Mouse (Mus musculus): ENCODE measurements around the gene Cntln. TPM values are rescaled to one million over a fixed set of nuclear protein-coding genes. Genes with fewer than 3 reads are reported as not detected.

Cntln gene
- polyA plus RNA-seq, 1 experiment from 2014 or later: 11.6 TPM

DNA sequence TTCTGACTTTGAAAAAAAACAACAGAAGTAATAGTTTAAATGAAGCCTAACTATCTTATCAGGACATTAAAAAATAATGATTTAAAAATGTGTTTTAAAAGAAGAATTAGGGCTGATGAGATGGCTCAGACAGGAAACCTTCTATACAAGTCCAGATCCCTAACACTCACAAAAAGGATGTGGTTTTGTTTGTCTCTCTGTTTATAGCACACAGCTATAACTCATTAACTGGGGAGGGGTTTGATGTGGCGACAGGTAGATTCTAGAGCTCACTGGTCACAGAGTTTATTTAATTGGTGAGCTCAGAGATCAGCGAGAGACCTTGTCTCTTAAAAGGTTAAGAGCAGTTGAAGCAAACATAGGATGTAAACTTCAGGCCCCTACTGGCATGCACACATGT, 175.5 kb downstream of the Cntln start:
- H3K27ac ChIP-seq (replicated peaks): no peak overlapping the region
- no peak for ATAC-seq (ENCODE audit: insufficient number of reproducible peaks, low FRiP score, low TSS enrichment, low read depth)

DNA sequence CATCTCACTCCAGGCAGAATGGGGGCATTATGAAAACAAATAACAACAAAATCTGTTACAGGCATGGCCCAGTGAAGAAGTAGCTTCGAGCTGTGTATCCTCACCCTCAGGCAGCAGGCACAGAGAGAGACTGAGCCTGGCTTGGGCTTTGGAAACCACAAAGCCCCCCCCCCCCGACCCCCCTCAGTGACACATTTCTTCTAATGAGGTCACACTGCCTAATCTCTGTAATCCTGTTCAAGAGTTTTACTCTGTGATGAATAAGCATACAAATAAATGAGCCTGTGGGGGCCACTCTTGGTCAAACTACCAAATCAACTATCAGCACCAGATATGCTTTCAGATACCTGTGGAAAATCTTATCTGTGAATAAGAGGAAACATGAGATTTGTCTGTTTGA, 177.6 kb downstream of the Cntln start:
- H3K9ac ChIP-seq: no peak overlapping the region
- H3K4me3 ChIP-seq (replicated peaks): no peak overlapping the region
- no peak for ATAC-seq (ENCODE audit: insufficient number of reproducible peaks, low FRiP score, low TSS enrichment, low read depth)
- H3K4me1 ChIP-seq: no peaks in the 10 kb centered on the region
- H3K27ac ChIP-seq (replicated peaks): no peak overlapping the region
- 45% methylated on average over 2 of the region's 2 CpGs for WGBS
- H3K4me2 ChIP-seq (replicated peaks): no peak overlapping the region
- no peaks in the 10 kb centered on the region for H3K36me3 ChIP-seq
- H3K9me3 ChIP-seq (replicated peaks): no peaks in the 10 kb centered on the region
- no peaks in the 10 kb centered on the region for H3K27me3 ChIP-seq

More for the DNA sequence above, 175.5 kb downstream of the Cntln start:
- Histone ChIP-seq H3K4me2 (replicated peaks) (no peak overlapping the region), H3K4me3 (replicated peaks) (no peak overlapping the region), H3K9ac (no peak overlapping the region), H3K4me1 (no peaks in the 10 kb centered on the region), H3K36me3 (no peaks in the 10 kb centered on the region), H3K27me3 (no peaks in the 10 kb centered on the region), H3K9me3 (replicated peaks) (no peaks in the 10 kb centered on the region)
- 78% methylated on average over 2 of the region's 2 CpGs for WGBS

DNA sequence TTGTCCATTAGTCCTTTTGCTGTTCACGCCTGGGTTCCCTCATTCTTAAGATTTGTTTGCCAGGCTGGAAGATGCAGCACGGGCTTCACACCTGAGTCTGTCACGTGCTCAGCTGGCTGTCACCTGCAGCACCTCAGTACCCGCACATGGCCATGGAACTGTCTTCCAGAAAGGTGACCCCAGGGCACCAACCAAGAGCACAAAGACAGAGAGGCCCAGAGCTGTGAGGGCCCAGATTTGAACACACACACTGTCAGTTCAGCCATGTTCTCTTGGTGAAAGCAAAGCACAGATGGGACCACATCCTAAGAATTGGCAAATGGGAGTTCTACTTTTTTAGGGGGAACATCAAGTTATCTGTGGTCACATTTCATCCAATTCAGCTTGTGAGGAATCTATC, 211.9 kb downstream of the Cntln start:
- no peaks in the 10 kb centered on the region for H3K4me1 ChIP-seq
- H3K4me3 ChIP-seq (replicated peaks): no peak overlapping the region
- no peak overlapping the region for H3K27ac ChIP-seq (replicated peaks)
- H3K9me3 ChIP-seq (replicated peaks): no peaks in the 10 kb centered on the region
- 85% methylated on average over 4 of the region's 4 CpGs for WGBS
- no peaks in the 10 kb centered on the region for H3K27me3 ChIP-seq
- no peak overlapping the region for H3K4me2 ChIP-seq (replicated peaks)
- ATAC-seq (ENCODE audit: insufficient number of reproducible peaks, low FRiP score, low TSS enrichment, low read depth): no peak
- no peak overlapping the region for H3K9ac ChIP-seq
- H3K36me3 ChIP-seq: no peaks in the 10 kb centered on the region

DNA sequence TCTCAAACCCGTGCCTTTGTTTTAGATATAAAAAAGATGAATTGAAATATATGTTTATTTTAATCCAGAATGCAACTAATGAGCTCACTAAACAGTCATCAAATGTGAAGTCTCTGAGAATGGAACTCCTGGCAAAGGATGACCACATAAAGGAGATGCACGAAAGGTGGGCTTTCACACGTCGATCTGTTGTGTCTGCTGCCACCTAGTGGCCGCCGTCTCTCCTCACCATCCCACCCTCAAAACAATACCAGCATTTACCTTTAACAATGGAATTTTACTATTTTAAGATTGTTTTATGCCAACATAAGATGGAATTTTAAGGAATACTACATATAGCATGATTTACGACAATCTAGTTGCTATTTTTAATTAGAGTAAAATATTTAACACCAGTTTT, 212.6 kb downstream of the Cntln start:
- peaks cover 3% of the 10 kb centered on the region; the same call in 1 of the 2 replicates for H3K36me3 ChIP-seq
- no peaks in the 10 kb centered on the region for H3K9me3 ChIP-seq (replicated peaks)
- no peak overlapping the region for H3K4me2 ChIP-seq (replicated peaks)
- ATAC-seq (ENCODE audit: insufficient number of reproducible peaks, low FRiP score, low TSS enrichment, low read depth): no peak
- no peaks in the 10 kb centered on the region for H3K4me1 ChIP-seq
- H3K27me3 ChIP-seq: no peaks in the 10 kb centered on the region
- H3K27ac ChIP-seq (replicated peaks): no peak overlapping the region
- H3K4me3 ChIP-seq (replicated peaks): no peak overlapping the region
- WGBS: 15% methylated on average over 7 of the region's 7 CpGs
- no peak overlapping the region for H3K9ac ChIP-seq

DNA sequence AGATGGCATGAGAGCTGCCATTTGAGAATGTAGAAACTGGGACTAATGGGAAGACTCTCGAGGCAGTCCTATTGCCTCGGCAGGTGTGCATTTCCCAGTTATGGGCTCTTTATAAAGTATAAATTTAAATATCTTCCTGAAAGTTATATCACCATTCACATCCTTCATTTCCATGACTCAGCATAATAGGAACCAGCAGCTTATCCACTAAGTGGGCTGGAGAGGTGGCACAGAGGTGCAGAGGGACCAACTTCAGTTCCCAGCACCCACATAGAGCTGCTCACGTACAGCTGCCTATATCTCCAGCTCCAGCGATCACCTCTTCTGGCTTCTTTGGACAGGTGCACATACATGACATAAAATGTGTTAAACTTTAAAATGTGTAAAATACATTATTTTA, 218.1 kb downstream of the Cntln start:
- Histone ChIP-seq H3K4me3 (replicated peaks) (no peak overlapping the region), H3K27me3 (no peaks in the 10 kb centered on the region)

DNA sequence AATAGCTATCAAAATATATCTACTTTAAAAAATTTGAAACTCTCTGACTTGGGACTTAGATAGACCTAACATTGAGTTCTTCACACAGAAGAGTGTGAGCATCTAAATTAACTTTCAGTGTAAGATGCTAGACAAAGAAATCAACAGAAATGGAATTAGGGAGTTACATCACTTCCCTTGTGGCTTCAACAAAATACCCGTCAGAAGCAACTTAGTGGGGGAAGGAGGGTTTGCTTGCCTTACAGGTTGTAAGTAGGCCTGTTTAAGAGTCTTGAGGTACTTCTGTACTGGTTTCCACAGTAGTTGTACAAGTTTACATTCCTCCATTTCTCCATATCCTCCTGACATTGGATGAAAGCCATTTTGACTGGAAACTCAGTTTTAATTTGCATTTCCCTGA, 222.3 kb downstream of the Cntln start:
- no peaks in the 10 kb centered on the region for H3K9me3 ChIP-seq (replicated peaks)
- H3K4me1 ChIP-seq: no peaks in the 10 kb centered on the region
- no peak overlapping the region for H3K4me2 ChIP-seq (replicated peaks)
- peaks cover 3% of the 10 kb centered on the region; the same call in 1 of the 2 replicates for H3K36me3 ChIP-seq
- no peak overlapping the region for H3K27ac ChIP-seq (replicated peaks)
- 80% methylated on average over 1 of the region's 1 CpGs for WGBS
- no peak overlapping the region for H3K4me3 ChIP-seq (replicated peaks)
- no peak overlapping the region for H3K9ac ChIP-seq
- no peaks in the 10 kb centered on the region for H3K27me3 ChIP-seq
- no peak for ATAC-seq (ENCODE audit: insufficient number of reproducible peaks, low FRiP score, low TSS enrichment, low read depth)

More for the DNA sequence above, 218.1 kb downstream of the Cntln start:
- ATAC-seq (ENCODE audit: insufficient number of reproducible peaks, low FRiP score, low TSS enrichment, low read depth): no peak
- Histone ChIP-seq H3K27ac (replicated peaks) (no peak overlapping the region), H3K9me3 (replicated peaks) (no peaks in the 10 kb centered on the region), H3K36me3 (peaks cover 3% of the 10 kb centered on the region; the same call in 1 of the 2 replicates), H3K4me1 (no peaks in the 10 kb centered on the region), H3K9ac (no peak overlapping the region), H3K4me2 (replicated peaks) (no peak overlapping the region)
- 94% methylated on average over 4 of the region's 4 CpGs for WGBS

DNA sequence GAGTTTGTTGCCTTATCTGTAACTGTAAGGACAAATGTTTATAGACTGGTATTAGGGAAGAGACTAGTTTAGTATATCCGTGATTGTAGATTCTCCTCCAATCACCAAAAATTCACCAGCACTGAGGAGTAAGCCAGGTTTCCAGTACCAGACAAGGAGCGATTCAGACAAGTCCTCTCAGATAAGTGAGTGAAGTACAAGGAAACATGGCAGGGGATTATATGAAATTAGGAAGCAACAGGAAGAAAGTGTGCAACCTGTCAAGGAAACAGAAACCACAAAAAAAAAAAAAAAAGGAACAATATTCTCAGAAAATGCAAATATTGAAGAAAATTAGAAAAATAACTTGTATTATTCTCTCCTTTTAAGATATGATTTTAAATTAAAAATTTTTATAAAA, 222.9 kb downstream of the Cntln start:
- 93% methylated on average over 2 of the region's 2 CpGs for WGBS
- Histone ChIP-seq H3K27me3 (no peaks in the 10 kb centered on the region), H3K9me3 (replicated peaks) (no peaks in the 10 kb centered on the region), H3K36me3 (no peaks in the 10 kb centered on the region; the same call in 1 of the 2 replicates), H3K4me1 (no peaks in the 10 kb centered on the region), H3K27ac (replicated peaks) (no peak overlapping the region), H3K4me2 (replicated peaks) (no peak overlapping the region), H3K9ac (no peak overlapping the region), H3K4me3 (replicated peaks) (no peak overlapping the region)
- no peak for ATAC-seq (ENCODE audit: insufficient number of reproducible peaks, low FRiP score, low TSS enrichment, low read depth)

DNA sequence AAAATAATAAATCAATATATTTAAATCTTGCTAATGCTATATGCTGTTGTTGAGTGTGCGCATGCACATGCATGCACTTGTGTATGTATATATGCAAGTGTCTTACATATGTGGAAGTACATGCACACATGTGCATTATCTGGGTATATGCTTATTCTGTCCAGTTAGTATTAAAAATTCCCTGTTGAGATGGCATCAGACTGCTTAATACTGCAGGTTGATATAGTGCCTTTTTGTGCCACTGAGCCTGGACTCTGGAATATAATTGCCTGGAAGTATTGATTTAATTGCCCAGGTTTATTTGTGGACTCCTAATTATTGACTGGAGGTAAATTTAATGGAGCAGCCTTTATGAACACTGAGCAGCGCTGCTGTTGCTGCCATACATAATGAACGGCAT, 236.2 kb downstream of the Cntln start:
- Histone ChIP-seq H3K9ac (no peak overlapping the region), H3K9me3 (replicated peaks) (no peaks in the 10 kb centered on the region), H3K4me2 (replicated peaks) (no peak overlapping the region), H3K4me3 (replicated peaks) (no peak overlapping the region), H3K27me3 (no peaks in the 10 kb centered on the region), H3K4me1 (no peaks in the 10 kb centered on the region), H3K36me3 (no peaks in the 10 kb centered on the region), H3K27ac (replicated peaks) (no peak overlapping the region)
- WGBS: 67% methylated on average over 3 of the region's 3 CpGs
- no peak for ATAC-seq (ENCODE audit: insufficient number of reproducible peaks, low FRiP score, low TSS enrichment, low read depth)

DNA sequence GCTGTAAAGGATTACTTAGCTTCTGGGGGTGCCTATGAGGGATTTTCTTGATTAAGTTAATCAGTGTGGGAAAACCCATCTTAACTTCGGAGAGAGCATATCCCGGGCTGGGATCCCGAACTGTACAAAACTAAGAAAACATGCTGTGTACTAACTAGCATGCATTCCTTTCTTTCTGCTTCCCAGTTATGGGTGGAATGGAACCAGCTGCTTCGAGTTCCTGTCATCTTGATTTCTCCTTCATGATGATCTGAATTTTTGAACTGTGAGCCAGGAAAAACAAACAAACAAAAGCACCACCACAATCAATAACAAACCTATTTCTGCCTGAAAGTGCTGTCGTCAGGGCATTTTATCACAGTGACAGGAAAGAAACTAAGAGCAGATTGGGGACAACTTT, 265.6 kb downstream of the Cntln start:
- Histone ChIP-seq H3K9ac (no peak overlapping the region), H3K4me2 (replicated peaks) (no peak overlapping the region), H3K27me3 (no peaks in the 10 kb centered on the region), H3K9me3 (replicated peaks) (no peaks in the 10 kb centered on the region), H3K36me3 (no peaks in the 10 kb centered on the region), H3K27ac (replicated peaks) (no peak overlapping the region), H3K4me3 (replicated peaks) (no peak overlapping the region), H3K4me1 (no peaks in the 10 kb centered on the region)
- WGBS: 33% methylated on average over 5 of the region's 5 CpGs
- no peak for ATAC-seq (ENCODE audit: insufficient number of reproducible peaks, low FRiP score, low TSS enrichment, low read depth)

DNA sequence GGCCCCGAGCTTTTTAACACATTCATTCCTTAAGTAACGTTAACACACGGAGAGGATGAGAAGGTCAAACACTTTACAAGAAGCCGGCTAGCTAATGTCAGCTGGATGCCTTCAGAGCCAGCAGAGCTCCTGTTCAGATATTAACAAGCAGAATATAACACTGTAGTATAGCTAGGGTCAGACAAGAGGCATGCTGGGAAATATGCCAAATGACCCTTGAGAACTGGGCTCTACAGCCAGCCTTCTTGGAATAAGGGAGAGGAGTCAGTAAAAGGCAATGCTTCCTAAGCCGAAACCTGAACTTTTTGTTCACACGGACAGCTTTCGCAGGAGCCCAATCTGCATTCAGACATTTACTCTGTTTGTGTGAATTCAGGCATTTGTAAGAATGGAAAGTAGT, 267.8 kb downstream of the Cntln start:
- H3K27me3 ChIP-seq: no peaks in the 10 kb centered on the region
- no peaks in the 10 kb centered on the region for H3K9me3 ChIP-seq (replicated peaks)
- H3K4me1 ChIP-seq: no peaks in the 10 kb centered on the region
- no peak overlapping the region for H3K27ac ChIP-seq (replicated peaks)
- H3K9ac ChIP-seq: no peak overlapping the region
- no peaks in the 10 kb centered on the region for H3K36me3 ChIP-seq
- no peak overlapping the region for H3K4me2 ChIP-seq (replicated peaks)
- no peak for ATAC-seq (ENCODE audit: insufficient number of reproducible peaks, low FRiP score, low TSS enrichment, low read depth)
- no peak overlapping the region for H3K4me3 ChIP-seq (replicated peaks)
- WGBS: 75% methylated on average over 7 of the region's 7 CpGs

DNA sequence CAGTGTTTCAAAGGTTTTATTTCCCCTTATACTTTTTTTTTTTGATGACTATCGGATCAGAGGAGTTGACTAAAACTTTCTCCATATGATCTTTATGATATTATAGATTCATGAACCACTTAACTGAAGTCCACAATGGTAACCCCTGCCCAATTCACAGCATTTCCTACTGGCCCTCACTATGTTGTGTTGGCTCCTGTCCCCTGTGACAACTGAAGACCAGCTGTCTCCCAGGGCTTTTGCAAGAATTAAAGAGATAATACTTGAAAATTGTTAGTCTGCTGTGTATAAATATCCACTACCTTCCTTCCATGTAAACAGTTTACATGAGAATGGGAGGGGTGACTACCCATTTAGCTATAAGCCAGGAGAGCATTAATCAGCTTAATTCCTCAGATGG, 270.3 kb downstream of the Cntln start:
- Histone ChIP-seq H3K9me3 (replicated peaks) (no peaks in the 10 kb centered on the region), H3K27me3 (no peaks in the 10 kb centered on the region), H3K4me2 (replicated peaks) (no peak overlapping the region), H3K36me3 (no peaks in the 10 kb centered on the region), H3K9ac (no peak overlapping the region), H3K27ac (replicated peaks) (no peak overlapping the region), H3K4me3 (replicated peaks) (no peak overlapping the region), H3K4me1 (no peaks in the 10 kb centered on the region)
- ATAC-seq (ENCODE audit: insufficient number of reproducible peaks, low FRiP score, low TSS enrichment, low read depth): no peak
- 85% methylated on average over 1 of the region's 1 CpGs for WGBS

DNA sequence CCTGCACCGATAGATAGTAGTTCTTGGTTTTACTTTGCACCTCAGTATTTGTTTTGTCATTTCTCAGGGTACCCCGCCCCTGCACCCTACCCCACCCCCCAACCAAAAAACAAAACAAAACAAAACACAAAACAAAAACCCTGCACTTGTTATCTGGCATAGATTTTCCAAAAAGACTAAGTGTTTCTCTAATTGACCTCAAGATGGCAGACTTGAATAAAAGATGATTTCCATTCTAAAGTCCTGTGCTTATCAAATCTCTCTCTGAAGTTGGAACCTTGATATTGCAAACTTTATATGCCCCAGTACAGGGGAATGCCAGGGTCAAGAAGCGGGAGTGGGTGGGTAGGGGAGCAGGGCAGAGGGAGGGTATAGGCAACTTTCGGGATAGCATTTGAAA, 277.0 kb downstream of the Cntln start:
- Histone ChIP-seq H3K27ac (replicated peaks) (no peak overlapping the region), H3K36me3 (no peaks in the 10 kb centered on the region), H3K27me3 (no peaks in the 10 kb centered on the region), H3K4me2 (replicated peaks) (no peak overlapping the region), H3K9ac (no peak overlapping the region), H3K9me3 (replicated peaks) (no peaks in the 10 kb centered on the region), H3K4me3 (replicated peaks) (no peak overlapping the region), H3K4me1 (no peaks in the 10 kb centered on the region)
- WGBS: 61% methylated on average over 4 of the region's 4 CpGs
- ATAC-seq (ENCODE audit: insufficient number of reproducible peaks, low FRiP score, low TSS enrichment, low read depth): no peak
